ENCODE assay signal across 8 mouse cellular contexts in genomic region chr9:44076764-44077120, GRCm38 (mm10). TPM values are rescaled to one million over a fixed set of nuclear protein-coding genes. Genes with fewer than 3 reads are reported as not detected.
DNase-seq lines count a peak whose midpoint lies in the region; ATAC-seq and TF ChIP-seq lines count a peak whose summit lies in the region.

No protein-coding gene starts in this region.

- TF ChIP-seq EP300 in MEL (IDR thresholded peaks at IDR 0.05; ENCODE audit: low read depth in 1 of 2, low read length in 2 of 2), result no peak

- no peak overlapping the region for H3K4me2 ChIP-seq in neural tube, embryonic 11.5 days (ENCODE audit: low read depth)
- H3K4me2 ChIP-seq in forebrain, embryonic 15.5 days (replicated peaks), result no peak overlapping the region

- no peak for ATAC-seq in neural tube, embryonic 11.5 days (ENCODE audit: insufficient read depth, low FRiP score, low TSS enrichment)
- no peak for ATAC-seq in forebrain, embryonic 15.5 days (replicated peaks)

- intact Hi-C loops in heart, postnatal 10 days (cut with DNase I), result no loop called here
- intact Hi-C loops in left cerebral cortex, postnatal 25 days (cut with DNase I), result no loop called here

- H3K4me3 ChIP-seq in MEL (ENCODE audit: control insufficient read depth in 1 of 2, insufficient read depth in 1 of 2, low read depth in 2 of 2, low read length in 2 of 2), result no peak overlapping the region
- no peak overlapping the region for H3K4me3 ChIP-seq in neural tube, embryonic 11.5 days (ENCODE audit: low read depth, low read length)
- no peak overlapping the region for H3K4me3 ChIP-seq in forebrain, embryonic 15.5 days

- peaks cover 0 to 11% of the 10 kb centered on the region in 2 experiments; a peak in 2 of 4 replicates for H3K4me1 ChIP-seq in MEL (ENCODE audit: control insufficient read depth in 1 of 2, insufficient read depth in 2 of 2, low read length in 2 of 2)
- H3K4me1 ChIP-seq in neural tube, embryonic 11.5 days (ENCODE audit: control insufficient read depth, insufficient read depth, low read length), result peaks cover 13% of the 10 kb centered on the region
- peaks cover 27% of the 10 kb centered on the region for H3K4me1 ChIP-seq in forebrain, embryonic 15.5 days

- H3K79me2 ChIP-seq in MEL (ENCODE audit: control insufficient read depth, insufficient read depth, low read length, poor library complexity), result no peaks in the 10 kb centered on the region

- TF ChIP-seq CTCF in MEL (IDR thresholded peaks at IDR 0.05 in 2 of 3, conservative IDR thresholded peaks at IDR 0.05 in 1 of 3; ENCODE audit: control insufficient read depth in 1 of 3, insufficient read depth in 1 of 3, low read depth in 2 of 3, low read length in 3 of 3, poor library complexity in 1 of 3, severe bottlenecking in 1 of 3), result peak; percentile 54 to 71 (median 61)

- peaks cover 0 to 3% of the 10 kb centered on the region in 2 experiments; a peak in 1 of 4 replicates for H3K36me3 ChIP-seq in MEL (ENCODE audit: control insufficient read depth in 1 of 2, insufficient read depth in 2 of 2, low read length in 2 of 2)
- H3K36me3 ChIP-seq in neural tube, embryonic 11.5 days (ENCODE audit: control insufficient read depth, insufficient read depth, low read length), result no peaks in the 10 kb centered on the region
- H3K36me3 ChIP-seq in forebrain, embryonic 15.5 days, result no peaks in the 10 kb centered on the region

- WGBS in neural tube, embryonic 11.5 days, result 16% methylated on average over 5 of the region's 5 CpGs
- 11% methylated on average over 5 of the region's 5 CpGs for WGBS in forebrain, embryonic 15.5 days

- H3K9me3 ChIP-seq in MEL (replicated peaks; ENCODE audit: insufficient read depth, low read length), result no peaks in the 10 kb centered on the region
- no peaks in the 10 kb centered on the region for H3K9me3 ChIP-seq in neural tube, embryonic 11.5 days (ENCODE audit: control insufficient read depth, low read length)
- no peaks in the 10 kb centered on the region for H3K9me3 ChIP-seq in forebrain, embryonic 15.5 days

- no peak for TF ChIP-seq POLR2A in MEL (IDR thresholded peaks at IDR 0.05; ENCODE audit: control insufficient read depth in 1 of 2, insufficient read depth in 1 of 2, low read depth in 1 of 2, low read length in 2 of 2, poor library complexity in 1 of 2)

- H3K27me3 ChIP-seq in MEL (ENCODE audit: control insufficient read depth in 1 of 2, insufficient read depth in 2 of 2, low read length in 2 of 2), result no peaks in the 10 kb centered on the region
- no peaks in the 10 kb centered on the region for H3K27me3 ChIP-seq in neural tube, embryonic 11.5 days (ENCODE audit: control insufficient read depth, insufficient read depth, low read length)
- no peaks in the 10 kb centered on the region for H3K27me3 ChIP-seq in forebrain, embryonic 15.5 days

- peak; percentile 55 for DNase-seq in left cerebral cortex, adult 11 months (ENCODE audit: low spot score)
- no peak for DNase-seq in left cerebral cortex, adult 8-10 months (ENCODE audit: low spot score in 2 of 2)
- peak; percentile 78 for DNase-seq in MEL (ENCODE audit: low read depth, low spot score)
- peak; percentile 65 to 80 for DNase-seq in cerebellum, postnatal 25 days
- peak; percentile 83 to 85 for DNase-seq in heart, postnatal 10 days
- DNase-seq in left cerebral cortex, postnatal 25 days (ENCODE audit: low spot score in 2 of 2), result peak; percentile 61 to 71
- peak; percentile 74 for DNase-seq in neural tube, embryonic 11.5 days (ENCODE audit: low spot score)

- no peak overlapping the region for H3K27ac ChIP-seq in MEL (ENCODE audit: control insufficient read depth, low read depth, low read length)
- no peak overlapping the region for H3K27ac ChIP-seq in neural tube, embryonic 11.5 days (ENCODE audit: low read depth, low read length)
- H3K27ac ChIP-seq in forebrain, embryonic 15.5 days (replicated peaks), result no peak overlapping the region

- peak; percentile 11 for TF ChIP-seq RAD21 in MEL (IDR thresholded peaks at IDR 0.05; ENCODE audit: low read depth, low read length)

- no peak overlapping the region for H3K9ac ChIP-seq in MEL (ENCODE audit: control insufficient read depth, low read depth, low read length, poor library complexity, severe bottlenecking)
- no peak overlapping the region for H3K9ac ChIP-seq in neural tube, embryonic 11.5 days (ENCODE audit: low read length)
- no peak overlapping the region for H3K9ac ChIP-seq in forebrain, embryonic 15.5 days (replicated peaks)

TF ChIP-seq in MEL, 35 proteins besides CTCF, POLR2A, EP300 and RAD21:
- TF ChIP-seq USF1 (IDR thresholded peaks at IDR 0.05; ENCODE audit: low read depth, low read length) (peak; percentile 29; the same call in 1 of the 2 replicates), SIN3A (IDR thresholded peaks at IDR 0.05; ENCODE audit: low read length) (0 out of 2 replicates have a peak, but pooled peaks have one; percentile 44), ETS1 (IDR thresholded peaks at IDR 0.05; ENCODE audit: low read depth, low read length) (peak; percentile 54; the same call in 1 of the 2 replicates), SMC3 (IDR thresholded peaks at IDR 0.05; ENCODE audit: low read depth, low read length) (peak; percentile 40; the same call in 1 of the 2 replicates), NELFE (IDR thresholded peaks at IDR 0.05; ENCODE audit: low read depth, low read length) (no peak), GATA1 (IDR thresholded peaks at IDR 0.05; ENCODE audit: low read depth, low read length) (peak; percentile 66), MYB (IDR thresholded peaks at IDR 0.05; ENCODE audit: low read depth, low read length) (no peak)

RNA-seq across cellular contexts. Expression of gene Usp2, which starts 9.9 kb away (rescaled TPM):
- 100 to 1,000 TPM; 118 to 172 (median 123) TPM for total RNA-seq in left cerebral cortex, adult 8-10 months (2022)
- 3.6 and 4.3 TPM in 2 replicates for total RNA-seq in MEL (2012; rRNA removed)
- 10 to 100 TPM in 1 of 2 experiments, not detected in 1; 13.9 TPM for polyA plus RNA-seq in MEL (2012; ENCODE audit: insufficient read depth in 1 of 2, insufficient read length in 2 of 2, low read depth in 1 of 2, low replicate concordance in 2 of 2, missing spikeins in 1 of 2)
- total RNA-seq in heart, postnatal 10 days (2021), result 100 to 1,000 TPM; 102 to 150 TPM
- total RNA-seq in left cerebral cortex, postnatal 25 days (2021), result 100 to 1,000 TPM in 1 of 2 experiments, 10 to 100 TPM in 1; 72.3 to 106 TPM
- polyA plus RNA-seq in neural tube, embryonic 11.5 days (2014; fragmentation: Nextera tagmentation; extraction: Ambion mirVana), result 10.5 and 11.7 TPM in 2 replicates
- polyA plus RNA-seq in forebrain, embryonic 15.5 days (2015; fragmentation: Nextera tagmentation; extraction: Ambion mirVana), result 9.0 and 10.0 TPM in 2 replicates

RNA-seq across cellular contexts. Expression of gene Mfrp, which starts 24.8 kb away (rescaled TPM):
- 1 to 10 TPM in 2 of 4 experiments, under 1 TPM in 2; 0.30 to 3.6 (median 0.95) TPM for total RNA-seq in left cerebral cortex, adult 8-10 months (2022)
- total RNA-seq in MEL (2012; rRNA removed), result not detected in 2 replicates
- polyA plus RNA-seq in MEL (2012; ENCODE audit: insufficient read depth in 1 of 2, insufficient read length in 2 of 2, low read depth in 1 of 2, low replicate concordance in 2 of 2, missing spikeins in 1 of 2), result under 1 TPM in 1 of 2 experiments, not detected in 1; 0.10 TPM
- not detected for total RNA-seq in heart, postnatal 10 days (2021)
- total RNA-seq in left cerebral cortex, postnatal 25 days (2021), result 1 to 10 TPM in 1 of 2 experiments, under 1 TPM in 1; 0.55 to 1.6 TPM
- polyA plus RNA-seq in neural tube, embryonic 11.5 days (2014; fragmentation: Nextera tagmentation; extraction: Ambion mirVana), result 0.15 and 0.21 TPM in 2 replicates
- polyA plus RNA-seq in forebrain, embryonic 15.5 days (2015; fragmentation: Nextera tagmentation; extraction: Ambion mirVana), result 0.18 and 0.23 TPM in 2 replicates

RNA-seq across cellular contexts. Expression of gene C1qtnf5, which starts 30.3 kb away (rescaled TPM):
- 10 to 100 TPM; 24.1 to 32.7 (median 26.3) TPM for total RNA-seq in left cerebral cortex, adult 8-10 months (2022)
- 0.19 TPM in 1 of 2 replicates, not detected in the other for total RNA-seq in MEL (2012; rRNA removed)
- under 1 TPM in 1 of 2 experiments, not detected in 1; 0.13 TPM for polyA plus RNA-seq in MEL (2012; ENCODE audit: insufficient read depth in 1 of 2, insufficient read length in 2 of 2, low read depth in 1 of 2, low replicate concordance in 2 of 2, missing spikeins in 1 of 2)
- 10 to 100 TPM; 15.5 to 21.3 TPM for total RNA-seq in heart, postnatal 10 days (2021)
- total RNA-seq in left cerebral cortex, postnatal 25 days (2021), result 10 to 100 TPM; 23.1 to 26.1 TPM
- 0.27 and 0.31 TPM in 2 replicates for polyA plus RNA-seq in neural tube, embryonic 11.5 days (2014; fragmentation: Nextera tagmentation; extraction: Ambion mirVana)
- 2.2 and 3.6 TPM in 2 replicates for polyA plus RNA-seq in forebrain, embryonic 15.5 days (2015; fragmentation: Nextera tagmentation; extraction: Ambion mirVana)

RNA-seq across cellular contexts. Expression of gene Thy1, which starts 33.6 kb away (rescaled TPM):
- total RNA-seq in left cerebral cortex, adult 8-10 months (2022), result 1,000 to 10,000 TPM in 2 of 4 experiments, 100 to 1,000 TPM in 2; 845 to 4,044 (median 2,168) TPM
- 1.5 and 4.0 TPM in 2 replicates for total RNA-seq in MEL (2012; rRNA removed)
- polyA plus RNA-seq in MEL (2012; ENCODE audit: insufficient read depth in 1 of 2, insufficient read length in 2 of 2, low read depth in 1 of 2, low replicate concordance in 2 of 2, missing spikeins in 1 of 2), result 10 to 100 TPM in 1 of 2 experiments, not detected in 1; 24.0 TPM
- 10 to 100 TPM; 31.3 to 32.3 TPM for total RNA-seq in heart, postnatal 10 days (2021)
- total RNA-seq in left cerebral cortex, postnatal 25 days (2021), result 100 to 1,000 TPM; 826 to 894 TPM
- polyA plus RNA-seq in neural tube, embryonic 11.5 days (2014; fragmentation: Nextera tagmentation; extraction: Ambion mirVana), result not detected in 2 replicates
- 3.2 and 3.7 TPM in 2 replicates for polyA plus RNA-seq in forebrain, embryonic 15.5 days (2015; fragmentation: Nextera tagmentation; extraction: Ambion mirVana)

RNA-seq across cellular contexts. Expression of gene Gm49380, which starts 36.6 kb away (rescaled TPM):
- total RNA-seq in left cerebral cortex, adult 8-10 months (2022), result under 1 TPM in 2 of 4 experiments, not detected in 2; 0.67 to 0.78 TPM
- not detected in 2 replicates for total RNA-seq in MEL (2012; rRNA removed)
- polyA plus RNA-seq in MEL (2012; ENCODE audit: insufficient read depth in 1 of 2, insufficient read length in 2 of 2, low read depth in 1 of 2, low replicate concordance in 2 of 2, missing spikeins in 1 of 2), result under 1 TPM in 1 of 2 experiments, not detected in 1; 0.24 TPM
- total RNA-seq in heart, postnatal 10 days (2021), result under 1 TPM; 0.10 to 0.12 TPM
- under 1 TPM; 0.14 to 0.27 TPM for total RNA-seq in left cerebral cortex, postnatal 25 days (2021)
- polyA plus RNA-seq in neural tube, embryonic 11.5 days (2014; fragmentation: Nextera tagmentation; extraction: Ambion mirVana), result 0.20 and 0.95 TPM in 2 replicates
- polyA plus RNA-seq in forebrain, embryonic 15.5 days (2015; fragmentation: Nextera tagmentation; extraction: Ambion mirVana), result 0.17 and 0.18 TPM in 2 replicates

Comparison
In these comparisons a context has a peak if more than half of its experiments do, and no peak if none do; other contexts are left out.
1. DNase-seq: peak in left cerebral cortex, adult 11 months (single experiment), MEL (single experiment), cerebellum, postnatal 25 days (2 of 2), heart, postnatal 10 days (2 of 2), left cerebral cortex, postnatal 25 days (2 of 2) and neural tube, embryonic 11.5 days (single experiment); none in left cerebral cortex, adult 8-10 months (0 of 2).
2. RNA of gene Usp2, which starts 9.9 kb away (total RNA-seq): 102 to 150 TPM in heart, postnatal 10 days, 118 to 172 TPM in left cerebral cortex, adult 8-10 months and 72.3 to 106 TPM in left cerebral cortex, postnatal 25 days; 3.6 to 4.3 TPM in MEL; every median in the first group is over 10 times any median in the second.
3. RNA of gene C1qtnf5, which starts 30.3 kb away (total RNA-seq): 24.1 to 32.7 TPM in left cerebral cortex, adult 8-10 months, 23.1 to 26.1 TPM in left cerebral cortex, postnatal 25 days and 15.5 to 21.3 TPM in heart, postnatal 10 days; 0.19 TPM in MEL; every median in the first group is over 10 times any median in the second.